Mouse (Mus musculus) gastrocnemius, postnatal 10 days (tissue): Measurements from ENCODE around the gene Sh2d5. TPM values are rescaled to one million over a fixed set of nuclear protein-coding genes. Genes with fewer than 3 reads are reported as not detected.

Source experiments
- DNase-seq: peaks from one replicate; pipeline ENCODE4 v3.0.0; 2021; ENCODE audit warnings: mixed read lengths
- total RNA-seq, 2 experiments: library from RNA; stranded (reverse); gene quantifications; 2 replicates each; pipeline ENCODE4 v1.2.3; 2021

Sh2d5 gene
- total RNA-seq, 2 experiments from 2014 or later, result 0.09 to 0.11 TPM

DNA sequence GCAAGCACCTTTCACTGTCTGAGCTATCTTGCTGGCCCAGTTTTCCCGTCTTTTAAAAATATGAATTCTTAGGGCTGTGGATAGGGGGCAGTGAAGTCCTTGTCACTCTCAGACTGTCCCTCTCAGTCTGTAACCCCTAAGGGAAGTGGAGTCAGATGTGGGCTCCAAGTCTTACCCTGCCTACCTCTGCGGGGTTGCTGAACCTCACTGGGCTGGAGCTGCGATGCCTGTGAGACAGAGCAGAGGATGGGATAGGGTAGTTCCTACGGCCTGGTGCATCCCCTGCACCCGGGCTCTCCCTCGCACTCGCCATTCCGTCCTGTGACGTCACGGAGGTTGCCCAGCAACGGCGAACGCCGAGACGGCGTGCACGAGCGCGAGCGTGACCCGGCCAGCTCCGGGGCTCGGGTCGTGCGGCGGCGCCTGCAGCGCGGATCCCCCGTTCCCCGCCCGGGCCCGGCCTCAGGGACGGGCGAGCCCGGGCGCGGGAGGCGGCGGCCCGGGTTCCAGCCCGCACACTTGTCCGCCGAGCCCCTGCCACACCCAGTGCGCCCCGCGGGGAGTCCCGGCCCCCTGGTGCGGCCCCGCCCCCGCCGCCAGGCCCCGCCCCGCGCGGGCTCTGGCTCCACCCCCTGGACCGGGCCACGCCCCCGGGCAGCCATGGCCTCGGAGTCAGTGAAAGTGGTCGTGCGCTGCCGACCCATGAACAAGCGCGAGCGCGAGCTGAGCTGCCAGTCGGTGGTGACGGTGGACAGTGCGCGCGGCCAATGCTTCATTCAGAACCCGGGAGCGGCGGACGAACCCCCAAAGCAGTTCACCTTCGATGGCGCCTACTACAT lies 11.9 kb downstream of the Sh2d5 start:
- DNase-seq, result peak; percentile 90

DNA sequence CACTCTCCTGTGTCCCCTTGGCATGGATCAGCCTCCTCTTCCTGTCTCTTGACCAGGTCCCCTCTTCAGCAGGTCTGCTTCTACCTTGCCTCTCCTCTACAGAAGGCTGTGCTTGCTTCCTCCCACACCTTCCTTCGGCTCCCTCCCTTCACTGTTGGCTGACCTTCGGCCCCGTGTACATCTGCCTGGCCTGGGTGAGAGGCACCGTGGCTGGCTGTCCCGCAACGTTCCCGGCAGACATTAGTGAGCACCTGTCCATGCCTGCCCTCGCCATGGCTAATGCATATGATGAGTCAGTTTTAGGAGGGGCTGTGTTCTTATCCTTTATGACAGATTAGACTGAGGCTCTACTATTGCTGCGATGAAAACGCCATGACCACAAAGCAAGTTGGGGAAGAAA lies 17.7 kb downstream of the Sh2d5 start:
- no peak for DNase-seq

DNA sequence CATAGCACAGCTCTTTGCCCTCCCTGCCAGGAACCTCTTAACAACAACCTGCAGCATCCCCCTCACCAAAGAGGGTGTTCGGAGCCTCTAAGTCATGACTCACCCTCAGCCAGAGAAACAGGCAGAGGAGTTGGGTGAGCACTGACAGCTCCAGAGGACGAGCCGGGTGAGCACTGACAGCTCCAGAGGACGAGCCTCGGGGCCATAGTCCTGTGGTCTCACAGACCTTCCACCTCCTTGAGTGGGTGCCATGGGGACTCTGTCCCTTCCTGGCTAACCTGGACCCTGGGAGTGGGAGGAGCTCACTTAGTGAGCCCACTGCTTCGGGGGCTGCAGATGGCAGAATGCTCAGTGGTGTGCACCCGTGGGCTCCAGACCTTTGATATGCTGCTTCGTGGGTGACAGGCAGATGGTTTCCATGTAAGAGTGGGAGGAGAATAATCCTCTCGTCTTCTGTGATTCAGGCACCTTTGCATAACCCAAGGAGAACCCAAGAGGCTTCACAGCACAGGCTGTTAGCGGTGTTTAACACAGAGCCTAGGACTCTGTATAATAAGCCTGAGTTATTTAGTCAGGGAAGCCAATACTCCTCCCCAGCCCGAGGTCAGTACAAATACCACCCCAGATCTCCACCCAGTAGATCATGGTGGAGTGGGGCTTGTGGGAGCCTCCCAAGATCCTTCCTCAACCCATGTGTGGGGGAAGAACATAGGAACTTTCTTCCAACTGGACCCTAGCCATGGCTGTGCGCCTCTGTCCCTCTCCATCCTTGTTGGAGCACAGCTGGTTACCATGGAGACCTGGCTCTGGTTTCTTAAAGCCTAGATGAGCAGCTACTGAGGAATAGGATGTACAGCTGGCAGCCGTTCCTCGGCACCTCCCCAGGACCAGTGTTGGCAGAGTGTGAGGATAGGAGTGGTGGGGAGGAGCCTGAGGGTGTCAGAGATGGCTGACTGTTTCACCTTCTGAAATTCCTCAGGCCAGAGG lies 22.1 kb downstream of the Sh2d5 start:
- DNase-seq, result no peak

DNA sequence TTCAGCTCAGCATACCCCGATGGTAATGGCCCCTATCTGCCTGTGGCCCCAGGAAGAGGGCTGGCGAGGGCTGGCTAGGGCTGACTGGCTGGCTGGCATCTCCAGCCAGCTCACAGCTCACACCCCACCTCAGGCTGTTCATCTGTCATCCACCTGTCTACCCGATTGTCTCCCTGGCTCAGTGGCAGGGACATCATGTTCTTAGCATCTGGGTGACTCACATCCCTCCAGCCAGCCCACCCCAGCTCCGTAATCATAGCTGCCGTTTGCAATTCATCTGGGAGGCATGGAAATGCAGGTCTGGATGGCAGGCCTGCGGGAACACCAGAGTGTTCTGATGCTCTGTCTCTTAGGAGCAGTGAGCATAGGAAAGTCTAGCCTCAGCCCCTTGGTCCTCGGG lies 28.1 kb downstream of the Sh2d5 start:
- no peak for DNase-seq

DNA sequence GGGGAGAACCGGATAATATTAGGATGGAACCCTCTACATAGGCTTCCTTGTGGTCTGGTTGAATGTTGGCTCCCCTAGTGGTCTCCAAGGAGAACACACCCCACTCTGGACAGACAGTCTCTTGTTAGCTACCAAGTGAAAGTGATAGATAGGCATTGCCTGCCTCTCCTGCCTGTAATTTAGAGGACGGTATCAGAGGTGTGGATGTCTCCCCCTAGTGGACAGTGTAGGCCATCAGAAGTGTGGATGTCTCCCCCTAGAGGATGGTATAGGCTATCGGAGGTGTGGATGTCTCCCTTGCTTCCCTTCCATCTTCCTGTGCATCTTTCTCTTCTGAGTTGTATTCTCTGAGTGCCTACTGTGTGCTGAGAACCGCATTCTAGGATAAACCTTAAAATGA lies 32.6 kb downstream of the Sh2d5 start:
- peak; percentile 37 for DNase-seq

DNA sequence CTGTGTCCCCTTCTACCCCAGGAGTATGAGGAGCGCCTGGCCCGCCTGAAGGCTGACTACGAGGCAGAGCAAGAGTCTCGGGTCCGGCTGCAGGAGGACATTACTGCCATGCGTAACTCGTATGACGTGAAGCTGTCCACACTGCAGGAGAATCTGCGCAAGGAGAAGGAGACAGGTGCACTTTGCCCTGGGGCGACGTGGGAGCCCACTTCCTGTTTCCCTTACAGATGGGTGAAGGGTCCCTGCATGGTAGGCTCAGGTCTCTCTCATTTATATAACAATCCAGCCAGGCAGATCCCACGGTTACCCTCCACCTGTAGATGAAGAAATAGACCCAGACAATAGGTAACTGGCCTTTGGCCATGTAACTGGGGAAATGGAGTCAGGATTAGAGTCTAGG lies 36.2 kb downstream of the Sh2d5 start:
- DNase-seq, result no peak

DNA sequence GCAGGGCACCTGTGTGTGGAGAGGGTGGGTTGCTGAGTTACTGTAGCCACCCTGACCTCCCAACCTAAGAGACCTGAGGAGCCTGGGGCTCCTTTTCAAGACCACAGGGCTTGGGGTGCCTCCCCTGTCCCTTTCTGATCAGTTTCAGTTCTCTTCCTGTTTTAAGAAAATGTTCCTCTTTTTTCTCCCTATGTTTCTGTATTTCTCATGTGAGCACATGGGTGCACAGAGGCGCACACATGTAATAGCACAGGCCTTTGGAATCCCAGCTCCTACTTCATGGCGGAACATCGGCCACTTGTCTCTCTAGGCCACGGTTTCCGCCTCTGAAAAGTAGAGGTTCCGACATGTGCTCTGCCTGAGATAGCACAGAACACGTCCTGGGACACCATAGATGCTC lies 38.5 kb downstream of the Sh2d5 start:
- DNase-seq, result no peak

DNA sequence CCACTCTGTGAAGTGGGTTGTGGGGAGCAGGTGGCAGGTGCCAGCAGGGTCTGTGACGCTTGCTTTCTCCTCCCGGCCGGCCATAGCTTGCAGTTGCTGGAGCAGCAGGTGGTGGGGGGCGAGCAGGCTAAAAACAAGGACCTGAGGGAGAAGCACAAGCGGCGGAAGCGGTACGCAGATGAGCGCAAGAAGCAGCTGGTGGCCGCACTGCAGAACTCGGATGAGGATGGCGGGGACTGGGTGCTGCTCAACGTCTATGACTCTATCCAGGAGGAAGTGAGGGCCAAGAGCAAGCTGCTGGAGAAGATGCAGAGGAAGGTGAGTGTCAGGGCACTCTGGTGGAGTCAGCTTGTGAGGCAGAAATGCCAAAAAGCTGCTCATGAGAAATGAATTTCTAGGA lies 41.8 kb downstream of the Sh2d5 start:
- no peak for DNase-seq

DNA sequence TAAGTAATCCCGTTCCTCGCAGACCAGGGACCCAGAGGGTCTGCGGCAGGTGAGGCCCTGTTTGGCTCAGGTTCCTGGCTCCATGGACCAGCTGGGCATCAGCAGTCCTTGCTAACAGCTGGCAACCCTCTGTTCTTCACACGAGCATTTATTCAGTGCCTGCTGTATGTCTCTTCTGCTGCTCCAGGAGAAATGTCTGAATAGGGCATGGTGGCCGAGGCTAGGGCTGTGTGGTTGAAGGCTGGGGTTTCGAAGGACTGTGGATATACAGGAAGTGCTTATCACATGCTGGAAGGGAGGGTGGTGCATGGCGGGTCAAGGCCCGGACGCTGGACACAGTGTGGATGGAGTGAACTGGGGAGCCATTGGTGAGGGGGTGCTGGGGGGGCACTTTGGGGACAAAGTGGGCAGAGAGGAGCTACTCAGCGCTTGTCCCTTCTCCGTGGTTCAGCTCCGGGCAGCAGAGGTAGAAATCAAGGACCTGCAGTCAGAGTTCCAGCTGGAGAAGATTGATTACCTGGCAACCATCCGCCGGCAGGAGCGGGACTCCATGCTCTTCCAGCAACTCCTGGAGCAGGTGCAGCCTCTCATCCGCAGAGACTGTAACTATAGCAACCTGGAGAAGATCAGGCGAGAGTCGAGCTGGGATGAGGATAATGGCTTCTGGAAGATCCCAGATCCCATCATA lies 43.2 kb downstream of the Sh2d5 start:
- DNase-seq, result no peak

DNA sequence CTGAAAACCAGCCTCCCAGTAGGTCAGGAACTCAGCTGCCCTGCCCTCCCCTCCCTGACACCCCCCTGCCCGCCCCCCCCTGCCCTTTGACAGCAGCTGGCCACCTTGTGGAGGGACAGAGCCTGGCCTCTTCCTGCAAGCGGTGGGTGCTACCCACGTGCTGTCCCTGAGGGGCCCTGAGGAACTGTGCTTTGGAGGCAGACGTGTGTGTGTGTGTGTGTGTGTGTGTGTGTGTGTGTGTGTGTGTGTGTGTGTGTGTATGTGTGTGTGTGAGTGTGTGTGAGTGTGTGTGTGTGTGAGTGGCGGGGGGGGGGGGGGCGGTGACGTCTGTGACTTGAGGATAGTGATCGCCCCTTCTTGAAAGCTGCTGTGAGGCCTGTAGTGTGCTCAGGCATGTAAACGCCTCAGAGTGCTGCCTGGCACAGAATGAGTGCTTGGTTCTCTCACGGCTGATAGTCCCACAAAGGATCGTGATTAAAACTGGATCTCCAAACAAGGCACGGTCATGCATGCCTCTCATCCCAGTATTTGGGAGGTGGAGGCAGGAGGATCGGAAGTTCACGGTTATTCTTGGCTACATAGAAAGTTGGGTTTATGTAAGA lies 43.8 kb downstream of the Sh2d5 start:
- DNase-seq, result no peak

DNA sequence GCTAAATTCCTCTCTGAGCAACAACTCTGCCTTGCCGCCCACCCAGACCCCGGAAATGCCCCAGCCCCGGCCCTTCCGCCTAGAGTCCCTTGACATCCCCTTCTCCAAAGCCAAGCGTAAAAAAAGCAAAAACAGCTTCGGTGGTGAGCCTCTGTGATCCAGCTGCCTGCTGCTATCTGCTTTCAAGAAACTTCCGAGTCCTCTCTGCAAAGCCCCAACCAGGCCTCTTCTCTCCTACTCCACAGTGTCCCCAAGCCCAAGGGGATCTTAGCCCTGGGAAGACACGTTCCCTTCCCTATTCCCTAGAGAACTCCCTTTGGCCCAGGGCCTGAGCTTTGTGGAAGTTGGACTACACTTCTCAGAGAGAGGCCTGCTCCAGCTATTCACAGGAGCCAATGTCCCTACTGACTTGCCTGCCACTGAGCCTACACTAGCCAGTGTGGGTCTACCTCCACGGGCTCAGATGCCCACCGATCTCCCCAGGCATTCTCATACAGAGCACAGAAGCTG lies 51.1 kb downstream of the Sh2d5 start:
- DNase-seq, result no peak

DNA sequence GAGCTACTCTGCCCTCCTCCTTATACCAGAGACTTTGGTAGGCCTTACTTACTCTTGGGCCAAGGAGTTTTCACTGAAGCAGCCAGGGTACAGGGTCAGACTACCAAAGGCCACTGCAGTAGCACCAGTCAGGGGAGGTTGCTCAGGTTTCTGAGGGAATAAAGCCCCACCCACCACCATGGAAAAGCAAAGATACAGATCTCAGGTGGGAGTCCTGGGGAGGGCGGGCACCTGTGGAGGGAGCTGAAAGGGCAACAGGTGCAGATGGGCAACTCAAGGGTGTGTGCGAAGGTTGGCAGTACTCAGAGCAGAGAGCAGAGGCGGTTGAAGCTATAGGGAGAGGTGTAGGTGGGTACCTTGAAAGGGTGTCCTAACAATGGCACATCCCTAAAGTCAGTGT lies 52.8 kb downstream of the Sh2d5 start:
- no peak for DNase-seq

DNA sequence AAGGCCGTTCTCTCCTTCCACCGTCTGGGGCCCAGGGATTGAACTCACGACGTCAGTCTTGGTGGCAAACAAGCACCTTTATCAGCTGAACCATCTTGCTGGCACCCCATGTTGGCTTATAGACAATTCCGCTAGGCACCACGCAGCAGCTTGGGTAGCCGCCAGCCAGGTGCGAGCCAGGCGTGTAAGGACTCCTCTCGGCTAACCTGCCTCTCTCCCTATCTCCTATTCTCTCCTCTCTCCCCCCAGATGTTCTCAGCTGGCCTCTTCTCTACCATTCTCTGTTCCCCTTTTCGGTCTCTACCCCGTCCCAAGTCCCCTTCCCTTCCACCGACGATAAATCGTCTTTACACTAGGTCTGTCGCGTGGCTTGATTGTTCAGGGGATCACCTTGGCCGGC lies 53.5 kb downstream of the Sh2d5 start:
- DNase-seq, result no peak

DNA sequence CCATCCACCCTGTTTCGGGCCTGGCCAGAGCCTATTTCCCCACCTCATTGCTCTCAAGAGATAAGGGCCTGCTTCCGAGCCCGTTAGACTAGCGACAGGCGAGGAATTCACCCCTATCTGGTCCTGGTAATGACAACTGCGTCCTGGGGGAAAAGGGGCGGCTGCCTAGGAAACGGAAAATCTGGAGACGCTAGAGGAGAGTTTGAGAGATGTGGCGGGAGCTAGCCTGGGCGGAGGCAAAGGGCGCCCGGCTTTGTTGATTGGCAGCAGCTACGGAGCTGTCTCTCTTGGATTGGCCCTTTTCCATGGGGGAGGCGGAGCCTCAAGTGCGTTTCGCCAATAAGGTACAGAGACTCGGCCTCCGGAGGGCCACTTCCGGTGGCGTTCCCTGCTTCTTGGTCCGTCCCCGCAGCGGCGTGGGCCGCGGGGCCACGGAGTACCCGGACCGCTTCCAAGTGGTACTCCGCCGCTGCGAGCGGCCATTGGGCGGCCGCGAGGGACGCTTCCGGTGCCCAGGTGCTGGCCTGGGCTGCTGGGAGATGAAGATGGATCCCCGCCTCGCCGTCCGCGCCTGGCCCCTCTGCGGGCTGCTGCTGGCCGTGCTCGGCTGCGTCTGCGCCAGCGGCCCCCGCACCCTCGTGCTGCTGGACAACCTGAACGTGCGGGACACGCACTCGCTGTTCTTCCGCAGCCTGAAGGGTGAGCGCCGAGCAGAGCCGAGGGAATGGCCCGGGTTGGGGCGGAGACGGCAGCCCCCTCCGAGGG lies 54.3 kb downstream of the Sh2d5 start, which contains the start of gene Ddost:
Gene Ddost, plus strand, starts transcription at position 391 of the 765 bp plus-strand sequence.
- peak; percentile 95 for DNase-seq

DNA sequence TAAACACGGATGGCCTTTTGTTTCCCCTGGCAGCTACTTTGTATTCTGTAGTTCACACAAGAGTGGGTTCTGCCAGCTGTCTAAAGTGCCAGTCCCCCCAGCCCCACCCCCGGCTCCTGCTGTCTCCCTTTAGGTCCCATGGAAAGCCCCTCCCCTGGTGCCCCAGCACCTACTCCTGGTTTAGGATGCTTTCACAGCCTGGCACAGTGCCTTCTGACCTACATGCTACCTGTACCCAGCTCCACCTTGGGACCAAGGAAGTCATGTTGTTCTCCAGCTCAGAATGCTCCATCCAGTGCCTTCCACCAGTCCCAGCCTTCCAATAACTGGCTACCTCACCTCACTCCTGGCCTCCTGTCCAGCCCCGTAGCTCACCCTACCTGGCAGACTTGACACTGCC lies 56.8 kb downstream of the Sh2d5 start:
- no peak for DNase-seq

DNA sequence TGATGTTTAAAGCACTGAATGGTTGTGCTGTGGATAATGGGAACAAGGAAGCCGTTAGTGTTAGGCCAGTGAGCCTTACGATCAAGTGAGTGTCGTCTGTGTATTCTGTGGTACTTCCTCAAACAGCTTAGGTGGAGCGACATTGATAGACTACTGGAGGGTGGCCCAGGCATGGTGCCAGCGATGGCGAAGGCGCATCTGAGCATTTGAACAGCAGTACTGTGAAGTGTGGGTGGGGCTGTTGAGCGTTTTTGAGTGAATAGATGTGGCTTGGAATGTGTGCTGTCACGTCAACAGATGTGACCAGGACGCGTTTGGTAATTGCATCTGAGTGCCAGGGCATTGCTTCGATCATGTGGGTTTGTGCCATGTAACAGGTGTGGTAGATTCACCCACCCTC lies 57.5 kb downstream of the Sh2d5 start:
- DNase-seq, result no peak

DNA sequence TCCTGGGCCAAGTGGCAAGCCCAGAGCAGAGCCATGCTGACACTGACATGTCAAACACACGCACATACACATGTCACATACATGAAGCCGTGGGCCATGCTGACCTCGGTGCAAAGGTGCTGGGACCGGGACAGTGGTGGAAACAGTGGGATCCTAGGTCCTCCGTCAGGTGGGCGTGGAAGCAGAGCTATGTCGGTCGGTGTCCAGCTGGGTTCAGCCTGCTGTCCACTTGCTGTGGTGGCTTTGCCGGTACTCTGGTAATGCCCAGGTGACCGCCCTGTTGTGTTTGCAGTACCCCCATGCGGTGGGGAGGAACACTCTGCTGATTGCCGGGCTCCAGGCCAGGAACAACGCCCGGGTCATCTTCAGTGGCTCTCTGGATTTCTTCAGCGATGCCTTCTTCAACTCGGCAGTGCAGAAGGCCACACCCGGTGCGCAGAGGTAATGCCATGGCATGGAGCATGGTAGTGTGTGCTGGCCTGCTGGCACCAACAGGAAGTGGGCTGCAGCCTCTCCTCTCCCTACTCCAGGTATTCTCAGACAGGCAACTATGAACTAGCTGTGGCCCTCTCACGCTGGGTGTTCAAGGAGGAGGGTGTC lies 60.2 kb downstream of the Sh2d5 start:
- no peak for DNase-seq
